Mouse (Mus musculus) embryonic facial prominence, embryonic 11.5 days (tissue): Measurements from ENCODE around the gene Ndrg3. TPM values are rescaled to one million over a fixed set of nuclear protein-coding genes. Genes with fewer than 3 reads are reported as not detected.

Source experiments
- ATAC-seq: fragments of 200-750 bp; cut with Nextera tagmentation; replicated peaks from 2 replicates; pipeline ENCODE4 v1.8.0; 2017; ENCODE audit warnings: low read depth; ENCODE audit not compliant: insufficient number of reproducible peaks, low FRiP score, low TSS enrichment
- DNase-seq: peaks from one replicate; pipeline ENCODE4 v3.0.0-alpha.2; 2015; ENCODE audit warnings: low spot score
- H3K27ac ChIP-seq: fragments of 300-500 bp; sonication (generic); replicated peaks from 2 replicates; pipeline ENCODE4 v1.5.1; 2014; ENCODE audit warnings: mild to moderate bottlenecking, low read depth, low read length, control low read depth
- H3K27me3 ChIP-seq: fragments of 300-500 bp; sonication (generic); 2 replicates; pipeline ENCODE4 v1.6.1; 2014; ENCODE audit warnings: mild to moderate bottlenecking, low read length, moderate library complexity, mixed read lengths; ENCODE audit not compliant: control insufficient read depth, insufficient read depth
- H3K36me3 ChIP-seq: fragments of 300-500 bp; sonication (generic); replicated peaks from 2 replicates; pipeline ENCODE4 v1.6.1; 2014; ENCODE audit warnings: low read depth, mild to moderate bottlenecking, low read length, moderate library complexity, mixed read lengths; ENCODE audit not compliant: control insufficient read depth, insufficient read depth
- H3K4me1 ChIP-seq: fragments of 300-500 bp; sonication (generic); 2 replicates; pipeline ENCODE4 v1.6.1; 2014; ENCODE audit warnings: low read length, mixed read lengths; ENCODE audit not compliant: control insufficient read depth, insufficient read depth
- H3K4me2 ChIP-seq: fragments of 300-500 bp; sonication (generic); 2 replicates; pipeline ENCODE4 v1.6.1; 2014; ENCODE audit warnings: low read depth, mild to moderate bottlenecking, control low read depth, low read length, moderate library complexity
- H3K4me3 ChIP-seq: fragments of 300-500 bp; sonication (generic); 2 replicates; pipeline ENCODE4 v1.5.1; 2014; ENCODE audit warnings: low read depth, low read length, control low read depth
- H3K9ac ChIP-seq: fragments of 300-500 bp; sonication (generic); replicated peaks from 2 replicates; pipeline ENCODE4 v1.6.1; 2014; ENCODE audit warnings: mild to moderate bottlenecking, control low read depth, low read length
- H3K9me3 ChIP-seq: fragments of 300-500 bp; sonication (generic); replicated peaks from 2 replicates; pipeline ENCODE4 v1.6.1; 2016; ENCODE audit warnings: mild to moderate bottlenecking, low read length, inconsistent platforms, mixed read lengths; ENCODE audit not compliant: control insufficient read depth
- WGBS: fragments of 180-500 bp; shearing (Covaris S2); extraction: QIAGEN DNeasy Blood & Tissue Kit; methylation state at CpG from one replicate; pipeline ENCODE4 v1.1.7; 2014; 5-methylcytosine and 5-hydroxymethylcytosine counted together
- polyA plus RNA-seq: library from polyadenylated mRNA; unstranded; fragments of >200 nt; fragmentation: Nextera tagmentation; extraction: Ambion mirVana; gene quantifications from 2 replicates; pipeline ENCODE4 v1.2.1, GENCODE M21; 2014

Gene Ndrg3
- polyA plus RNA-seq, 1 experiment from 2014 or later, result 42.2 TPM

DNA sequence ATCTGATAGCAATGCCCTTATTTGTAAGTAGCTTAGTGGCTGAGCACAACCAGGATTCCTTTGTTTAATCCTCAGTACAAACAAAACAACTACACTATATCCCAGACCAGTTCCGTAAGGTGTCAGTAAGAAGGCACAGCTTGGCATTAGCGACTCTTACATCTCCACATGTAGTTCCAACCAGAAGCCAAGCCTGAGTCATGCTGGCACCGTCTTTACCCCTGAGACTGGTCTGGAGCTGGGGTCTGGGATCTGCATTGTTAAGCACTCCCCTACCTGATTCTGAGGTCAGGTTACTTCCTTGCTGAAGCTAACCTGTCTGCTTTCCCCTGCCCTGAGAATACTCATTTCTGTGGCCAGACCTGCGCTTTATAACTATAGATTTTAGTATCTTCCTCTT is 23.4 kb downstream of the Ndrg3 start:
- WGBS, result 79% methylated on average over 4 of the region's 4 CpGs
- no peak overlapping the region for H3K4me3 ChIP-seq
- ATAC-seq, result no peak
- no peaks in the 10 kb centered on the region for H3K36me3 ChIP-seq
- H3K9me3 ChIP-seq, result no peaks in the 10 kb centered on the region
- H3K27ac ChIP-seq, result no peak overlapping the region
- H3K4me2 ChIP-seq, result no peak overlapping the region
- no peak for DNase-seq
- no peaks in the 10 kb centered on the region for H3K4me1 ChIP-seq
- no peak overlapping the region for H3K9ac ChIP-seq
- no peaks in the 10 kb centered on the region for H3K27me3 ChIP-seq

DNA sequence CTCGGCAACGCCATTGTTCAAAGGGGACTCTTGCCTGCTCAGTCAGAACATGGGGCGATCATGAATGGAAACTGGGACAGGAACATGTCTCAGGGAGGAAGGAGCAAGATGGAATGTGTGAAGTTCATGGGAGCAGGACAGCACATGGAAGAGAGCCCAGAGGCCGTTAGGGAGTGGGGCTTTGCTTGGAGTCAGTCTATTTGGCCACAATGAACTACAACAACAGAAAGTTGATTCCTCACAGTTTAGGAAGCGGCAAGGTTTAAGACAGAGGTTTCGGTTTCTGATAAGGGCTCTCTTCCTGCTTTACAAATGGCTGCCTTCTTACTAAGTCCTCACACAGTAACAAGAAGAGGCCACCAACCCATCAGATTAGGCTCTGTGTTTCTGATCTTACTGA is 24.5 kb downstream of the Ndrg3 start:
- H3K27ac ChIP-seq, result no peak overlapping the region
- no peak for ATAC-seq
- H3K4me2 ChIP-seq, result no peak overlapping the region
- DNase-seq, result no peak
- no peaks in the 10 kb centered on the region for H3K27me3 ChIP-seq
- H3K9me3 ChIP-seq, result no peaks in the 10 kb centered on the region
- H3K4me1 ChIP-seq, result no peaks in the 10 kb centered on the region
- no peaks in the 10 kb centered on the region for H3K36me3 ChIP-seq
- no peak overlapping the region for H3K4me3 ChIP-seq
- WGBS, result 84% methylated on average over 6 of the region's 6 CpGs
- no peak overlapping the region for H3K9ac ChIP-seq

DNA sequence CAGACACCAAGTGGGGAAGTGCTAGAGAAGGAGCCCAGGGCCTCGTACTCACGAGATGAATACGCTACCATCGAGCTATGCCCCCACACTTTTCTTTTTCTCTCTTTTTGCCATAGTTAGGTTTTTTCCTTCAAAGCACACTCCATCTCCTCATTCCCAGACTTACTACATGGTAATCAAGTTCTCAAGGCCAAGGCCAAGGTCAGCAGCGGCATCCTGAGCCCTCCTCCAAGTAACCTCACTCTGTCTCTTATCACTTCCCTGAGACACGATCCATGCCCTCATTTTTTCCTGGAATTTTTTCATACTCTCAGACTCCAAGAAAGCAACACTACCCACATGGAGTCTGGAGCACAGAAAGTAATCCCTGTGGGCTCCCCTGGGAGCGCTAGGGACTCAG is 28.0 kb downstream of the Ndrg3 start:
- ATAC-seq (no peak), DNase-seq (no peak)
- Histone ChIP-seq H3K9me3 (no peaks in the 10 kb centered on the region), H3K27me3 (no peaks in the 10 kb centered on the region), H3K27ac (no peak overlapping the region), H3K9ac (no peak overlapping the region), H3K4me3 (no peak overlapping the region), H3K4me2 (no peak overlapping the region), H3K4me1 (no peaks in the 10 kb centered on the region), H3K36me3 (no peaks in the 10 kb centered on the region)
- 87% methylated on average over 7 of the region's 7 CpGs for WGBS

- ATAC-seq, result no peak
- no peaks in the 10 kb centered on the region for H3K36me3 ChIP-seq
- WGBS, result 84% methylated on average over 9 of the region's 9 CpGs
- no peak overlapping the region for H3K27ac ChIP-seq
- H3K27me3 ChIP-seq, result no peaks in the 10 kb centered on the region
- no peak overlapping the region for H3K4me2 ChIP-seq
- H3K4me3 ChIP-seq, result no peak overlapping the region
- no peaks in the 10 kb centered on the region for H3K4me1 ChIP-seq
- H3K9ac ChIP-seq, result no peak overlapping the region
- H3K9me3 ChIP-seq, result no peaks in the 10 kb centered on the region
- DNase-seq, result no peak
Observed at GRCm38 (mm10) chr2:156958496-156959252, 33.2 kb downstream of the Ndrg3 start.

DNA sequence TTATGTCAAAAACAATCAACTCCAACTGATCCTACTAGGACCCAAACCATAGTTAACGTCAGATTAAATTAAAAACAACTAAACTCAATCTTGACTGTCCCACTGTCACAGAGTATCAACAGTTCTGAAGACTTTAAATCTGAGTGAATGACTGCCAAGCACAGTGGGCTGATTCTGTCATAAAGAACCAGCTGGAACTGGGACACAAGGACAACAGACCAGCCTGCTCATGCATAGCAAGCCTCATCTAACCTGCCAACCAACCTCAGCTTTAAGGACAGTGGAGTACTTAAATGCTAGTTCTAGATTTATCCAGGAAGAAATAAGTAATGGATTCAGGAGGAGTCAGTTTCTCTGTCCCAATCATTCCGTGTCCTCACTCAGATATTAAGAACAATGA is 34.8 kb downstream of the Ndrg3 start:
- no peak overlapping the region for H3K27ac ChIP-seq
- H3K9ac ChIP-seq, result no peak overlapping the region
- 87% methylated on average over 2 of the region's 2 CpGs for WGBS
- H3K27me3 ChIP-seq, result no peaks in the 10 kb centered on the region
- ATAC-seq (no peak), DNase-seq (no peak)
- no peak overlapping the region for H3K4me2 ChIP-seq
- no peak overlapping the region for H3K4me3 ChIP-seq
- no peaks in the 10 kb centered on the region for H3K4me1 ChIP-seq
- H3K9me3 ChIP-seq, result no peaks in the 10 kb centered on the region
- H3K36me3 ChIP-seq, result no peaks in the 10 kb centered on the region

DNA sequence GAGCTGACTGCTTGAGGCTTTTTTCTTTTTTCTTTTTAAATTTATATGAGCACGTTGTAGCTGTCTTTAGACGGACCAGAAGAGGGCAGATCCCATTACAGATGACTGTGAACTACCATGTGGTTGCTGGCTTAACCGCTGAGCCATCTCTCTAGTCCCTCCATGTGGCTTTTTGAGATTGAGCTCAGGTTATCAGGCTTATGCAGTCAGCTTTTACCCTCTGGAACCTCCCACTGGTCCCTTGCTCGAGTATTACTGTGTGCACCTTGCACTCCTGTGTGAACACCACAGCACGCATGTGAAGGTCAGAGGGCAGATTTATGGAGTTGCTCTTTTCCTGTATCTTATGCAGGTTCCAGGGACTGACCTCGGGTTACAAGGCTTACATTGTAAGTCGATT is 35.5 kb downstream of the Ndrg3 start:
- Histone ChIP-seq H3K4me3 (no peak overlapping the region), H3K4me2 (no peak overlapping the region), H3K27me3 (no peaks in the 10 kb centered on the region), H3K36me3 (no peaks in the 10 kb centered on the region), H3K4me1 (no peaks in the 10 kb centered on the region), H3K9me3 (no peaks in the 10 kb centered on the region), H3K27ac (no peak overlapping the region), H3K9ac (no peak overlapping the region)
- 78% methylated on average over 7 of the region's 7 CpGs for WGBS
- no peak for ATAC-seq
- no peak for DNase-seq

GRCm38 (mm10) chr2:156954463-156954862 is 37.4 kb downstream of the Ndrg3 start:
- Histone ChIP-seq H3K27me3 (no peaks in the 10 kb centered on the region), H3K36me3 (no peaks in the 10 kb centered on the region), H3K4me3 (no peak overlapping the region), H3K4me1 (no peaks in the 10 kb centered on the region), H3K9me3 (no peaks in the 10 kb centered on the region), H3K4me2 (no peak overlapping the region), H3K9ac (no peak overlapping the region), H3K27ac (no peak overlapping the region)
- ATAC-seq, result no peak
- 91% methylated on average over 5 of the region's 5 CpGs for WGBS
- no peak for DNase-seq

- Histone ChIP-seq H3K9ac (no peak overlapping the region), H3K4me2 (no peak overlapping the region), H3K27ac (no peak overlapping the region), H3K4me3 (no peak overlapping the region), H3K27me3 (no peaks in the 10 kb centered on the region), H3K36me3 (no peaks in the 10 kb centered on the region), H3K4me1 (no peaks in the 10 kb centered on the region), H3K9me3 (no peaks in the 10 kb centered on the region)
- ATAC-seq (no peak), DNase-seq (no peak)
- 89% methylated on average over 10 of the region's 10 CpGs for WGBS
Observed at GRCm38 (mm10) chr2:156951301-156952094, 40.4 kb downstream of the Ndrg3 start.
